Comparison of ENCODE assay signal across 8 mouse cellular contexts in genomic region chr4:148075259-148075658, GRCm38 (mm10). TPM values are rescaled to one million over a fixed set of nuclear protein-coding genes. Genes with fewer than 3 reads are reported as not detected.
A peak's percentile ranks its signal among the peaks of the same experiment; 100 is the strongest.
DNase-seq lines count a peak whose midpoint lies in the region; ATAC-seq and TF ChIP-seq lines count a peak whose summit lies in the region.

No protein-coding gene starts in this region.

- H3K4me1 ChIP-seq in ES-Bruce4 (ENCODE audit: control insufficient read depth, insufficient read depth, low read length), result peaks cover 4% of the 10 kb centered on the region
- H3K4me1 ChIP-seq in hindbrain, embryonic 10.5 days (replicated peaks), result peaks cover 21% of the 10 kb centered on the region
- no peaks in the 10 kb centered on the region; the same call in 1 of the 2 replicates for H3K4me1 ChIP-seq in lung, embryonic 15.5 days
- peaks cover 9% of the 10 kb centered on the region; the same call in 1 of the 2 replicates for H3K4me1 ChIP-seq in neural tube, embryonic 15.5 days

- 39% methylated on average over 21 of the region's 21 CpGs for WGBS in hindbrain, embryonic 10.5 days
- 29% methylated on average over 21 of the region's 21 CpGs for WGBS in lung, embryonic 15.5 days
- WGBS in neural tube, embryonic 15.5 days, result 39% methylated on average over 21 of the region's 21 CpGs

- H3K4me2 ChIP-seq in lung, embryonic 15.5 days, result peak overlapping the region; percentile 51
- H3K4me2 ChIP-seq in neural tube, embryonic 15.5 days, result peak overlapping the region; percentile 55

- peak; percentile 57 for DNase-seq in c-Kit-positive CD71-positive TER-119-positive erythroid progenitor cells, embryonic 14.5 days (ENCODE audit: low spot score)
- DNase-seq in forelimb bud, embryonic 11.5 days (ENCODE audit: low read depth, low spot score), result peak; percentile 75
- peak; percentile 62 for DNase-seq in hindbrain, embryonic 10.5 days (ENCODE audit: low spot score)
- peak; percentile 63 for DNase-seq in layer of hippocampus, adult 9-11 months
- DNase-seq in thymus, adult 18-20 months, result peak; percentile 65 to 70

- TF ChIP-seq CTCF in ES-Bruce4 (IDR thresholded peaks at IDR 0.05; ENCODE audit: low read depth, low read length), result no peak

- no peak for TF ChIP-seq POLR2A in ES-Bruce4 (IDR thresholded peaks at IDR 0.05; ENCODE audit: insufficient read depth, low read length)

- peak overlapping the region; percentile 23 for H3K4me3 ChIP-seq in ES-Bruce4 (ENCODE audit: low read depth, low read length)
- H3K4me3 ChIP-seq in hindbrain, embryonic 10.5 days, result peak overlapping the region; percentile 43
- peak overlapping the region; percentile 26 for H3K4me3 ChIP-seq in lung, embryonic 15.5 days
- H3K4me3 ChIP-seq in neural tube, embryonic 15.5 days (replicated peaks), result peak overlapping the region; percentile 27

- no peaks in the 10 kb centered on the region for H3K9me3 ChIP-seq in ES-Bruce4 (replicated peaks; ENCODE audit: control insufficient read depth, insufficient read depth, low read length, poor library complexity, severe bottlenecking)
- no peaks in the 10 kb centered on the region for H3K9me3 ChIP-seq in hindbrain, embryonic 10.5 days
- H3K9me3 ChIP-seq in lung, embryonic 15.5 days, result no peaks in the 10 kb centered on the region
- H3K9me3 ChIP-seq in neural tube, embryonic 15.5 days (replicated peaks), result no peaks in the 10 kb centered on the region

- peak overlapping the region; percentile 30 for H3K9ac ChIP-seq in ES-Bruce4 (ENCODE audit: low read depth, poor library complexity, severe bottlenecking)
- H3K9ac ChIP-seq in lung, embryonic 15.5 days, result peak overlapping the region; percentile 3; the same call in 1 of the 2 replicates
- H3K9ac ChIP-seq in neural tube, embryonic 15.5 days (replicated peaks), result no peak overlapping the region

- 0 out of 2 replicates have a peak overlapping the region, but pooled peaks have one; percentile 0 for H3K27ac ChIP-seq in ES-Bruce4 (ENCODE audit: insufficient read depth, low read length)
- peak overlapping the region; percentile 64 for H3K27ac ChIP-seq in hindbrain, embryonic 10.5 days
- H3K27ac ChIP-seq in lung, embryonic 15.5 days, result no peak overlapping the region
- peak overlapping the region; percentile 37; the same call in 1 of the 2 replicates for H3K27ac ChIP-seq in neural tube, embryonic 15.5 days (replicated peaks)

- peaks cover 8% of the 10 kb centered on the region for H3K36me3 ChIP-seq in ES-Bruce4 (ENCODE audit: control insufficient read depth, insufficient read depth, low read length, poor library complexity, severe bottlenecking)
- H3K36me3 ChIP-seq in hindbrain, embryonic 10.5 days, result peaks cover 13% of the 10 kb centered on the region
- H3K36me3 ChIP-seq in lung, embryonic 15.5 days, result no peaks in the 10 kb centered on the region; the same call in 1 of the 2 replicates
- H3K36me3 ChIP-seq in neural tube, embryonic 15.5 days, result no peaks in the 10 kb centered on the region

- no peak for TF ChIP-seq EP300 in ES-Bruce4 (IDR thresholded peaks at IDR 0.05; ENCODE audit: insufficient read depth, low read depth, low read length)

- H3K27me3 ChIP-seq in ES-Bruce4 (ENCODE audit: control insufficient read depth, insufficient read depth, low read length, poor library complexity, severe bottlenecking), result no peaks in the 10 kb centered on the region
- peaks cover 6% of the 10 kb centered on the region; the same call in 1 of the 2 replicates for H3K27me3 ChIP-seq in hindbrain, embryonic 10.5 days (ENCODE audit: insufficient read depth, poor library complexity, severe bottlenecking)
- H3K27me3 ChIP-seq in lung, embryonic 15.5 days, result no peaks in the 10 kb centered on the region
- no peaks in the 10 kb centered on the region for H3K27me3 ChIP-seq in neural tube, embryonic 15.5 days (replicated peaks)

- peak; percentile 5; the same call in 1 of the 2 replicates for ATAC-seq in lung, embryonic 15.5 days (ENCODE audit: borderline replicate concordance, extremely low read depth, low FRiP score, low TSS enrichment)
- ATAC-seq in neural tube, embryonic 15.5 days (ENCODE audit: low FRiP score), result peak; percentile 36; the same call in 1 of the 2 replicates

RNA-seq across cellular contexts. Expression of gene Agtrap, which starts 12.6 kb away (rescaled TPM):
- polyA plus RNA-seq in ES-Bruce4 (2011; ENCODE audit: insufficient read depth, insufficient read length, low read depth, missing spikeins), result 48.2 and 60.6 TPM in 2 replicates
- 15.6 and 15.7 TPM in 2 replicates for polyA plus RNA-seq in hindbrain, embryonic 10.5 days (2016; fragmentation: Nextera tagmentation; extraction: Ambion mirVana)
- 13.3 and 15.9 TPM in 2 replicates for polyA plus RNA-seq in lung, embryonic 15.5 days (2015; fragmentation: Nextera tagmentation; extraction: Ambion mirVana)
- 5.2 and 10.4 TPM in 2 replicates for polyA plus RNA-seq in neural tube, embryonic 15.5 days (2015; fragmentation: Nextera tagmentation; extraction: Ambion mirVana)

RNA-seq across cellular contexts. Expression of gene Mthfr, which starts 36.4 kb away (rescaled TPM):
- polyA plus RNA-seq in ES-Bruce4 (2011; ENCODE audit: insufficient read depth, insufficient read length, low read depth, missing spikeins), result 9.5 and 13.7 TPM in 2 replicates
- polyA plus RNA-seq in hindbrain, embryonic 10.5 days (2016; fragmentation: Nextera tagmentation; extraction: Ambion mirVana), result 28.1 and 30.0 TPM in 2 replicates
- polyA plus RNA-seq in lung, embryonic 15.5 days (2015; fragmentation: Nextera tagmentation; extraction: Ambion mirVana), result 18.9 and 21.1 TPM in 2 replicates
- polyA plus RNA-seq in neural tube, embryonic 15.5 days (2015; fragmentation: Nextera tagmentation; extraction: Ambion mirVana), result 16.5 and 17.3 TPM in 2 replicates

RNA-seq across cellular contexts. Expression of gene Clcn6, which starts 36.6 kb away (rescaled TPM):
- polyA plus RNA-seq in ES-Bruce4 (2011; ENCODE audit: insufficient read depth, insufficient read length, low read depth, missing spikeins), result 13.7 and 16.7 TPM in 2 replicates
- 13.9 and 17.8 TPM in 2 replicates for polyA plus RNA-seq in hindbrain, embryonic 10.5 days (2016; fragmentation: Nextera tagmentation; extraction: Ambion mirVana)
- polyA plus RNA-seq in lung, embryonic 15.5 days (2015; fragmentation: Nextera tagmentation; extraction: Ambion mirVana), result 4.5 and 5.0 TPM in 2 replicates
- 28.0 and 29.0 TPM in 2 replicates for polyA plus RNA-seq in neural tube, embryonic 15.5 days (2015; fragmentation: Nextera tagmentation; extraction: Ambion mirVana)

RNA-seq across cellular contexts. Expression of gene Mad2l2, which starts 54.9 kb away (rescaled TPM):
- 45.9 and 60.3 TPM in 2 replicates for polyA plus RNA-seq in ES-Bruce4 (2011; ENCODE audit: insufficient read depth, insufficient read length, low read depth, missing spikeins)
- 74.3 and 86.9 TPM in 2 replicates for polyA plus RNA-seq in hindbrain, embryonic 10.5 days (2016; fragmentation: Nextera tagmentation; extraction: Ambion mirVana)
- polyA plus RNA-seq in lung, embryonic 15.5 days (2015; fragmentation: Nextera tagmentation; extraction: Ambion mirVana), result 50.2 and 51.9 TPM in 2 replicates
- 99.2 and 99.9 TPM in 2 replicates for polyA plus RNA-seq in neural tube, embryonic 15.5 days (2015; fragmentation: Nextera tagmentation; extraction: Ambion mirVana)

RNA-seq across cellular contexts. Expression of gene Draxin, which starts 55.2 kb away (rescaled TPM):
- polyA plus RNA-seq in ES-Bruce4 (2011; ENCODE audit: insufficient read depth, insufficient read length, low read depth, missing spikeins), result 0.17 and 0.22 TPM in 2 replicates
- polyA plus RNA-seq in hindbrain, embryonic 10.5 days (2016; fragmentation: Nextera tagmentation; extraction: Ambion mirVana), result 6.5 and 13.1 TPM in 2 replicates
- 0.07 TPM in 1 of 2 replicates, not detected in the other for polyA plus RNA-seq in lung, embryonic 15.5 days (2015; fragmentation: Nextera tagmentation; extraction: Ambion mirVana)
- 7.3 and 10.4 TPM in 2 replicates for polyA plus RNA-seq in neural tube, embryonic 15.5 days (2015; fragmentation: Nextera tagmentation; extraction: Ambion mirVana)
